30 mouse cellular contexts compared by ENCODE assay signal in genomic region chr2:167714298-167714697, GRCm38 (mm10). TPM values are rescaled to one million over a fixed set of nuclear protein-coding genes. Genes with fewer than 3 reads are reported as not detected.
DNase-seq lines count a peak whose midpoint lies in the region; ATAC-seq lines count a peak whose summit lies in the region.
"Had no signal": no experiment of that assay in that cellular context is flagged by ENCODE, and none has a peak within 500 bp of the region (broad histone marks: within the 10 kb centered on the region; RNA-seq: fewer than 3 reads in every experiment).

No protein-coding gene starts in this region.

- no peaks in the 10 kb centered on the region for H3K36me3 ChIP-seq in heart, embryonic 13.5 days
- H3K36me3 ChIP-seq: embryonic facial prominence, embryonic 13.5 days; forebrain, embryonic 10.5 days; heart, embryonic 15.5 days; intestine, embryonic 15.5 days; kidney, embryonic 15.5 days; limb, embryonic 10.5 days; limb, embryonic 15.5 days; liver, embryonic 15.5 days; lung, embryonic 15.5 days had no signal

- peak; percentile 59 for DNase-seq in adrenal gland, postnatal 14 days
- no peak for DNase-seq in adrenal gland, postnatal 10 days
- no peak for DNase-seq in heart, postnatal 36 days
- DNase-seq in kidney, postnatal 14 days: peak; percentile 30
- no peak for DNase-seq in kidney, adult 18-20 months
- DNase-seq in left cerebral cortex, adult 9 months (ENCODE audit: low spot score in 2 of 2): no peak
- DNase-seq: adrenal gland, adult 8-10 months; cerebellum, adult 18-20 months; cerebellum, postnatal 10 days; kidney, postnatal 4 days; layer of hippocampus, postnatal 36 days; midbrain, embryonic 14.5 days; thymus, adult 2 months; thymus, postnatal 36 days had no signal

- H3K27ac ChIP-seq in heart, embryonic 13.5 days (replicated peaks): 0 out of 2 replicates have a peak overlapping the region, but pooled peaks have one; percentile 73
- H3K27ac ChIP-seq in brown adipose tissue, adult 24 weeks (replicated peaks; ENCODE audit: low read depth, low read length): peak overlapping the region; percentile 96
- H3K27ac ChIP-seq: embryonic facial prominence, embryonic 13.5 days; forebrain, embryonic 10.5 days; intestine, embryonic 15.5 days; kidney, embryonic 15.5 days; limb, embryonic 10.5 days; limb, embryonic 15.5 days; liver, embryonic 15.5 days had no signal

- H3K4me1 ChIP-seq in heart, embryonic 13.5 days: peaks cover 14% of the 10 kb centered on the region
- H3K4me1 ChIP-seq in brown adipose tissue, adult 24 weeks (ENCODE audit: control insufficient read depth, insufficient read depth, insufficient read length, low read length): peaks cover 3% of the 10 kb centered on the region

- H3K27me3 ChIP-seq in heart, embryonic 13.5 days (replicated peaks): 0 out of 2 replicates have a peak, but pooled peaks cover 8% of the 10 kb centered on the region
- H3K27me3 ChIP-seq: embryonic facial prominence, embryonic 13.5 days; heart, embryonic 15.5 days; intestine, embryonic 15.5 days; kidney, embryonic 15.5 days; limb, embryonic 15.5 days; liver, embryonic 15.5 days; lung, embryonic 15.5 days had no signal

- intact Hi-C loops in heart, postnatal 36 days (cut with DNase I): no loop called here

- no peak overlapping the region for H3K4me3 ChIP-seq in heart, embryonic 13.5 days
- H3K4me3 ChIP-seq in brown adipose tissue, adult 24 weeks (ENCODE audit: insufficient read depth, low read depth, low read length): no peak overlapping the region
- H3K4me3 ChIP-seq: embryonic facial prominence, embryonic 13.5 days; forebrain, embryonic 10.5 days; heart, embryonic 15.5 days; intestine, embryonic 15.5 days; kidney, embryonic 15.5 days; limb, embryonic 10.5 days; limb, embryonic 15.5 days; liver, embryonic 15.5 days; lung, embryonic 15.5 days had no signal

- H3K4me2 ChIP-seq in heart, embryonic 13.5 days: no peak overlapping the region
- H3K4me2 ChIP-seq: embryonic facial prominence, embryonic 13.5 days; intestine, embryonic 15.5 days; kidney, embryonic 15.5 days; limb, embryonic 15.5 days; liver, embryonic 15.5 days; lung, embryonic 15.5 days had no signal

- no peak overlapping the region for H3K9ac ChIP-seq in heart, embryonic 13.5 days
- H3K9ac ChIP-seq: heart, embryonic 15.5 days; intestine, embryonic 15.5 days; kidney, embryonic 15.5 days; limb, embryonic 15.5 days; liver, embryonic 15.5 days; lung, embryonic 15.5 days had no signal

- H3K9me3 ChIP-seq in heart, embryonic 13.5 days: no peaks in the 10 kb centered on the region
- H3K9me3 ChIP-seq: embryonic facial prominence, embryonic 13.5 days; forebrain, embryonic 10.5 days; heart, embryonic 15.5 days; intestine, embryonic 15.5 days; kidney, embryonic 15.5 days; limb, embryonic 10.5 days; limb, embryonic 15.5 days; liver, embryonic 15.5 days; lung, embryonic 15.5 days had no signal

- WGBS in heart, embryonic 13.5 days: 91% methylated on average over 6 of the region's 6 CpGs

- no peak for ATAC-seq in heart, embryonic 13.5 days (ENCODE audit: extremely low read depth, insufficient number of reproducible peaks, low FRiP score, low TSS enrichment)
- ATAC-seq: activated CD4-positive, CD25-positive, alpha-beta regulatory T cell, adult 4 months; forebrain, embryonic 16.5 days; hindbrain, embryonic 16.5 days; intestine, embryonic 15.5 days had no signal

RNA-seq across cellular contexts. Expression of gene Tmem189, which starts 24.7 kb away (rescaled TPM):
- 30.7 and 37.5 TPM in 2 replicates for total RNA-seq in adrenal gland, postnatal 14 days (2021)
- total RNA-seq in adrenal gland, postnatal 10 days (2021): 10 to 100 TPM; 31.2 to 33.5 TPM
- polyA plus RNA-seq in heart, embryonic 13.5 days (2015; fragmentation: Nextera tagmentation; extraction: Ambion mirVana): 37.4 and 37.6 TPM in 2 replicates
- total RNA-seq in heart, postnatal 36 days (2021): 10 to 100 TPM; 26.6 to 29.9 TPM
- 12.7 and 19.3 TPM in 2 replicates for polyA plus RNA-seq in brown adipose tissue, adult 24 weeks (2012; ENCODE audit: insufficient read depth, insufficient read length, missing spikeins)

RNA-seq across cellular contexts. Expression of gene Cebpb, which starts 25.6 kb away (rescaled TPM):
- total RNA-seq in adrenal gland, postnatal 14 days (2021): 358 and 403 TPM in 2 replicates
- 100 to 1,000 TPM; 269 to 439 TPM for total RNA-seq in adrenal gland, postnatal 10 days (2021)
- polyA plus RNA-seq in heart, embryonic 13.5 days (2015; fragmentation: Nextera tagmentation; extraction: Ambion mirVana): 2.0 and 4.5 TPM in 2 replicates
- total RNA-seq in heart, postnatal 36 days (2021): 100 to 1,000 TPM in 1 of 2 experiments, 10 to 100 TPM in 1; 93.7 to 108 TPM
- 226 and 227 TPM in 2 replicates for polyA plus RNA-seq in brown adipose tissue, adult 24 weeks (2012; ENCODE audit: insufficient read depth, insufficient read length, missing spikeins)

RNA-seq across cellular contexts. Expression of gene Gm20431, which starts 53.0 kb away (rescaled TPM):
- 19.2 and 23.8 TPM in 2 replicates for total RNA-seq in adrenal gland, postnatal 14 days (2021)
- total RNA-seq in adrenal gland, postnatal 10 days (2021): 10 to 100 TPM; 16.4 to 17.5 TPM
- 1.9 and 4.5 TPM in 2 replicates for polyA plus RNA-seq in heart, embryonic 13.5 days (2015; fragmentation: Nextera tagmentation; extraction: Ambion mirVana)
- total RNA-seq in heart, postnatal 36 days (2021): 10 to 100 TPM; 14.0 to 20.7 TPM
- polyA plus RNA-seq in brown adipose tissue, adult 24 weeks (2012; ENCODE audit: insufficient read depth, insufficient read length, missing spikeins): 1.3 TPM in 1 of 2 replicates, not detected in the other
- total RNA-seq: common myeloid progenitor, adult 5-6 weeks; monocyte, adult 5-6 weeks had no signal
- polyA plus RNA-seq: activated CD4-positive, CD25-positive, alpha-beta regulatory T cell, adult 4 months had no signal

Comparison
In these comparisons a context has a peak if more than half of its experiments do, and no peak if none do; other contexts are left out.
1. DNase-seq: peak in adrenal gland, postnatal 14 days (single experiment) and kidney, postnatal 14 days (single experiment); none in adrenal gland, postnatal 10 days (single experiment), heart, postnatal 36 days (0 of 2), kidney, adult 18-20 months (single experiment) and left cerebral cortex, adult 9 months (0 of 2).